Mouse (Mus musculus) testis, adult 2 months (tissue): Measurements from ENCODE around the gene Gfy. TPM values are rescaled to one million over a fixed set of nuclear protein-coding genes. Genes with fewer than 3 reads are reported as not detected.

ENCODE experiments used
- H3K27ac ChIP-seq: fragments of 200-500 bp; 2 replicates; pipeline ENCODE4 v1.5.1; 2012; ENCODE audit warnings: low read depth, low read length; ENCODE audit not compliant: control insufficient read depth, insufficient read depth
- H3K27me3 ChIP-seq: fragments of 200-500 bp; 2 replicates; pipeline ENCODE4 v1.6.1; 2012; ENCODE audit warnings: mild to moderate bottlenecking, low read length, moderate library complexity; ENCODE audit not compliant: control insufficient read depth, insufficient read depth
- H3K36me3 ChIP-seq: fragments of 200-500 bp; 2 replicates; pipeline ENCODE4 v1.6.1; 2012; ENCODE audit warnings: mild to moderate bottlenecking, low read length; ENCODE audit not compliant: control insufficient read depth, insufficient read depth
- H3K4me1 ChIP-seq: fragments of 200-500 bp; 2 replicates; pipeline ENCODE4 v1.6.1; 2012; ENCODE audit warnings: low read length; ENCODE audit not compliant: control insufficient read depth, insufficient read depth
- H3K4me3 ChIP-seq: fragments of 200-500 bp; 2 replicates; pipeline ENCODE4 v1.5.1; 2012; ENCODE audit warnings: low read depth, mild to moderate bottlenecking, low read length, moderate library complexity, mixed read lengths; ENCODE audit not compliant: control insufficient read depth
- CTCF ChIP-seq: fragments of 200-500 bp; IDR thresholded peaks from 2 replicates; pipeline ENCODE4 v1.5.1; 2012; ENCODE audit warnings: low read depth, mild to moderate bottlenecking, inconsistent platforms, low read length, moderate library complexity; ENCODE audit not compliant: control insufficient read depth, insufficient read depth, insufficient replicate concordance
- POLR2A ChIP-seq: fragments of 200-500 bp; IDR thresholded peaks from 2 replicates; pipeline ENCODE4 v1.6.1; 2012; ENCODE audit warnings: low read depth, mild to moderate bottlenecking, inconsistent platforms, low read length, moderate library complexity; ENCODE audit not compliant: control insufficient read depth
- polyA plus RNA-seq: library from polyadenylated mRNA; depleted of rRNA; stranded (reverse); fragments of >200 nt; gene quantifications from 2 replicates; pipeline ENCODE4 v1.2.3, GENCODE M21; 2012

Gene Gfy
- polyA plus RNA-seq, 1 experiment, result 5.4 TPM

DNA sequence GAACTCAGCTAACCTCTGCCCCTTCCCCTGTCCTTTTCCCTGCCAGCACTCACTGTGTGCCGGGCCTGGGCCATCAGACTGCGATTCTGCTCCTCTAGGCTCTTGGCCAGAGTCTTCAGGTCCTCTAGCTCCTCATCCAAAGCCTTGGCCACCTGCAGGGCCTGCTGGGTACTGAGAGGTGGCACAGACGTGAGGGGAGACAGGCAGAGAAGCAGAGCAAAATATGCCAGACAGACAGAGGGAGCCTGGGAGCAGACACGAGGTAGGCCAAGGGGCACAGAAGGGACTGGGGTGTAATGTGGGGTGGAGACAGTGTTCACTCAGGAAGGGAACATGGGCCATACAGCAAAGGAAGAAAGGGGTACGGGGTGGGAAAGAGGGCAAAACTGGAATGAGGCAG is 14.0 kb upstream of the Gfy start:
- Histone ChIP-seq H3K27me3 (no peaks in the 10 kb centered on the region), H3K36me3 (peaks cover 3% of the 10 kb centered on the region), H3K4me3 (no peak overlapping the region), H3K27ac (no peak overlapping the region), H3K4me1 (no peaks in the 10 kb centered on the region; the same call in 1 of the 2 replicates)
- TF ChIP-seq POLR2A (no peak), CTCF (no peak)

DNA sequence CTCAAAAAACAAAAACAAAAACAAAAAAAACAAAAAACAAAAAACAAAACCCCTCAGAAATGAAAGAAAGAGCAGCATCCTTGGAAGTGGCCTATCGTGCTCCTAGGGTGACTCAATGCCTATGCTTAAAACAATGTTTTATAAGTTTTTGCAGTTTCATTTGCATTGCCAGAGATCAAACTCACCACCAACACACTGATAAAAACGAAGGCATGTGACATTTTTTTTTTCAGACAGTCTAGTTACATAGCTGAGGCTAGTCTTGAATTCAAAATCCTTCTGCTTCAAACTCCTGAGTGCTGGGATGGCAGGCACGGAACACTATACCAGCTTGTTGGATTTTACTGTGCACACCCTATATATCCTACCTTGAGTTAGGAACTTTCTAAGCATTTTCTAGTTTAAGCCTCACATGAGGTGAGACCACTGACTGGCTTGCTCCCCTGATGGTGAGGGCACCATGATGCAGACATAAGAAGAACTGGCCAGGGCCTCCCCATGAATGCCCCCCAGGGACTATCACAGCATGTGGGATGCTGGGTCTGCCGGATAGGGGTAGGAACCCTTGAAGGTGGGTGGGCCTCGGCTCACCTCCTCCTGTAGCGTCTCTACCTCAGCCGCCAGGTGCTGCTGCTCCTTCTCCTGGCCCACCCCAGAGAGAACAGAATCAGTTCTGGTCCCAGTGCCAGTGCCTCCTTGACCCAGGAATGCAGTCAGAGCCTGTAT is 13.4 kb upstream of the Gfy start:
- no peak overlapping the region for H3K27ac ChIP-seq

DNA sequence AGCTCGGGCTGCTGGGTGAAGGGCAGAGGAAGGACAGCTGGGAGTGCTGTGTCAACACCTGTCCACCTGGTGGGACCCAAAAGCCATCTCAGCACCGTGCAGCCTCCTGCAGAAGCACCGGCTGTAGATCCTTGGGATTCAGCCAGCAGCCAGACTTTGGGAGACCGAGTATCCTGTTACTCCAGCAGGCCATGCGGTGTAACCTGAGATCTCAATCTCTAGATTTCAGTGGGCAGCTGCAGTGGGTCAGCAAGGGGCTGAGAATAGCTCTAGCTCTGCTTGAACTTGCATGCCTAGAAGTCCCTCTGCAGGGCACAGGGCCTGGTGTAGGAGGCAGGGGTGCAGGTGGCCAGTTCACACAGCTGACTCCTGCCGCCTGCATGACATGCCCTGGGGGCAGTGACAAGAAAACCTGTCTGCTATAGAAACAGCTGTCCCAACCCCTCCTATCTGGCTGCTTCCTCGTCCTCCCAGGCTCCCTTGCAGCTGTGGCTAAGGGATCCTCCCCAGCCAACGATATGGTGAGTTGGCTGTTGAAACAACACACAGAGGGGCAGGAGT is 12.5 kb upstream of the Gfy start:
- 0 out of 2 replicates have a peak, but pooled peaks cover 2% of the 10 kb centered on the region for H3K4me1 ChIP-seq
- H3K36me3 ChIP-seq, result peaks cover 3% of the 10 kb centered on the region
- no peaks in the 10 kb centered on the region for H3K27me3 ChIP-seq
- H3K4me3 ChIP-seq, result no peak overlapping the region
- no peak overlapping the region for H3K27ac ChIP-seq
- no peak for TF ChIP-seq POLR2A
- no peak for TF ChIP-seq CTCF

More for the DNA sequence above, 13.4 kb upstream of the Gfy start:
- Histone ChIP-seq H3K4me3 (no peak overlapping the region), H3K4me1 (no peaks in the 10 kb centered on the region), H3K27me3 (no peaks in the 10 kb centered on the region), H3K36me3 (peaks cover 3% of the 10 kb centered on the region)
- no peak for TF ChIP-seq POLR2A
- no peak for TF ChIP-seq CTCF

DNA sequence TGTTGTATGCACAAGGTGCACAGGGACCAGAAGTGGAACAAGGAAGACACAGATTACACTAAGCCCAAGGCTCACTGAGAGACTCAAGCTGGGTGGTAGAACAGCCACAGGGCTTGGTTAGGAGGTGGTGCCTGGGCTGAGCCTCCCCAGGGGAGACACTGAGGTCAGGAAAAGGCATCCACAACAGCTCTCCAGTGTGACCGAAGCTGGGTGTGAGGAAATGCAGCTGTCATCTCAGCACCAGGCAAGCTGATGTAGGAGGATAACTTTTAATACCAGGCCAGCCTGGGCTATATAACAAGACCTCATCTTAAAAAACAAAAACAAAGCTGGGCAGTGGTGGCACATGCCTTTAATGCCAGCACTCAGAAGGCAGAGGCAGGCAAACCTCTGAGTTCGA is 11.8 kb upstream of the Gfy start:
- Histone ChIP-seq H3K27ac (no peak overlapping the region), H3K27me3 (no peaks in the 10 kb centered on the region), H3K36me3 (peaks cover 3% of the 10 kb centered on the region), H3K4me1 (0 out of 2 replicates have a peak, but pooled peaks cover 2% of the 10 kb centered on the region), H3K4me3 (no peak overlapping the region)
- TF ChIP-seq CTCF (no peak), POLR2A (no peak)

DNA sequence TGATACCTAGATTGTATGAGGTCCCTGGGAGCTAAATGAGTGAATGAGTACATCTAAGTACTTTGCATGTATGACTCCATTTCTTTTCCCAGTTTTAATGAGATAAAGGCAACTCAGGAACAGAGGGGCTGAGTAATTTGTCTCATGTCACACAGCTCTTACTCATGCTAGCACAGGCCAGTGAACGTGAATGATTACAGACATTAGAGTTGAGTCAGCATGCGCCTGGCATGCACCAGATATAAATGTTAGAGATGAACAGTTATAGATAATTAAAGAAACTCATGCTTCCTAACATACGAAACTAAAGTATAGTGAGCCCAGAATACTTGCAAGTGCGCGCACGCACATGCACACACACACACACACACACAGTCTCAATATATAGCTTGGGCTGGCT is 10.8 kb upstream of the Gfy start:
- Histone ChIP-seq H3K27ac (no peak overlapping the region), H3K4me3 (no peak overlapping the region), H3K36me3 (peaks cover 3% of the 10 kb centered on the region), H3K27me3 (no peaks in the 10 kb centered on the region), H3K4me1 (0 out of 2 replicates have a peak, but pooled peaks cover 2% of the 10 kb centered on the region)
- no peak for TF ChIP-seq POLR2A
- TF ChIP-seq CTCF, result no peak

DNA sequence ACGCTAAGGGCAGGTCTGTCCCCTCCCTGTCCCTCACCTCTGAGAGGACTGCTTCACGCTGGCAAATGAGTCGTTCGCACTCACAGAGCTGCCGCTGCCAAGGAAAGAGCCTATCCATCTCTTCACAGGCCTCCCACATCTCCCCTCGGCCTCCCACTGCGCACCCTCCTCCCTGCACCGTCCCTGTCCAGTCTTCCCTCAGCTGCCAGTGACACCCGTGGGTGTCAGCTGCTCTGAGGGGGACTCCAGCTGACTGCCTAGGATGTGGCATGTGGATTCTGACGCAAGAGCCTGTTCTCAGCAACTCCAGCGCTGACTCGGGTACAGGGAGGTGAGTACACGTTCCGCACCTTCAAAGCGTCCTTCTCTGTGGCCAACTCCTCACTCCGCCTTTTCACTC is 10.2 kb upstream of the Gfy start:
- Histone ChIP-seq H3K27me3 (no peaks in the 10 kb centered on the region), H3K27ac (no peak overlapping the region), H3K36me3 (peaks cover 3% of the 10 kb centered on the region), H3K4me3 (no peak overlapping the region), H3K4me1 (0 out of 2 replicates have a peak, but pooled peaks cover 2% of the 10 kb centered on the region)
- no peak for TF ChIP-seq POLR2A
- TF ChIP-seq CTCF, result no peak

DNA sequence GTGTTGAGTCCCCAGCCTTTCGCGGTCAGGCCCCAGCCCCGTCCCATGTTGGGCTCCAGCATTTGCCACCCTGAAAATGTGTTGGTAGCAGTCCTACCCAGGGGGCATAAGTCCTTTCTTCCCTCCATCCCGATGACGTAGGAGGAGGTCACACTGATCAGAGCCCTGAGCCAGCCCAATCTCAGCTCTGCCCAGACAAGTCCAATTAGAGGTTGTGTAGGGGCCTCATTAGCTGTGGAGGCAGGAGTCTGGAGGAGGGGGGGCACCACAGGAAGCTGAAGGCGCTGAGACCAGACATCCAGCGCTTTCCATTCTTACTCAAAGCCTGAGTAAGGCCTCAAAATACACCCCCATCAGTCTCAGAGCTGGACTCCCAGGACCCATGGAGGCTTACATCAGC is 6.6 kb upstream of the Gfy start:
- H3K36me3 ChIP-seq, result no peaks in the 10 kb centered on the region
- no peaks in the 10 kb centered on the region for H3K27me3 ChIP-seq
- H3K4me1 ChIP-seq, result peaks cover 23% of the 10 kb centered on the region
- no peak overlapping the region for H3K27ac ChIP-seq
- TF ChIP-seq POLR2A (no peak), CTCF (no peak)
- H3K4me3 ChIP-seq, result no peak overlapping the region
